Mouse (Mus musculus) common myeloid progenitor, adult 5-6 weeks (primary cell): ENCODE measurements around the gene Rora. TPM values are rescaled to one million over a fixed set of nuclear protein-coding genes. Genes with fewer than 3 reads are reported as not detected.
A peak's percentile ranks its signal among the peaks of the same experiment; 100 is the strongest.

Source experiments
- ATAC-seq: replicated peaks from 2 replicates; pipeline ENCODE4 v1.8.0; 2016; ENCODE audit warnings: low read depth, mild to moderate bottlenecking, moderate TSS enrichment, inconsistent platforms; ENCODE audit not compliant: poor library complexity, severe bottlenecking
- total RNA-seq: library from RNA; stranded (forward); fragments of 200-1000, 187-1606 nt; gene quantifications from 2 replicates; pipeline ENCODE4 v1.2.3, GENCODE M21; 2017

Rora gene
- total RNA-seq, 1 experiment from 2014 or later, result 1.1 TPM

DNA sequence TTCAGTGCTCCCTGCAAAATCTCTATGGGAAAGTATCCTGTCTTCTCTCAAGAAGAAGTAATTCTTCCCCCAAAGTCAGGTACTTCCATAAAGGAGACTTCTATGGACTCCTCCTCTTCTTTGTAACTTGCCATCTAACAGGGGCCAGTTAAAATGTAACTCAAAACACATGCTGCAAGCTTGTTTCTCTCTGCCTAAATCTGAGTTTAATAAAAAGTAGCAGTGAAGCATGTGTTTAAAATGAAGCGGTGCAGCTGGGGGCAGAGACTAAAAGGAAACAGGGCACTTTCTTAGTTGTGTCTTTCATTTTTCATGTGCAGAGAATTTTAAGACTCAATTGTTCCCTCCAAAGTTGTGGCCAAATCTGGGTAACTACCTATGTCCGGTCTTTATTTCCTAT is 221.0 kb downstream of the Rora start:
- no peak for ATAC-seq

DNA sequence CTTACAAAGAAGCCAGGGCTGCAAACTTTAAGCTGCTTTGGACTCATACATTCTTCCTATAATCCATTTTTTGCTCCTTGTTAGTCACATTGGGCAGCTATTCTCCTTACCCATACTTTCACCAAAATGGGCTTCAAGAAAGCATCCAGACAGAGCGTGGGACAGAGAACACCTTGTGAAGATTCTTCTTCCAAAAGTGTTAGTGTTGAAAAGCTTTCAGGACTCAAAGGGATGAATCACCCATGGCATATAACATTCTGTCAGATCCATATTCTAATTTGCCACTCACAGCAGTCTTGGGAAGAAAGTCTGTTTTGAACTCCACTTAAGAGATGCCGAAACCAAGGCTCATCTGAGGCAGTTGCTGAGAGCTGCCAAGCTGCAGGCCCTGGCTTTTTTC is 222.2 kb downstream of the Rora start:
- ATAC-seq, result no peak

DNA sequence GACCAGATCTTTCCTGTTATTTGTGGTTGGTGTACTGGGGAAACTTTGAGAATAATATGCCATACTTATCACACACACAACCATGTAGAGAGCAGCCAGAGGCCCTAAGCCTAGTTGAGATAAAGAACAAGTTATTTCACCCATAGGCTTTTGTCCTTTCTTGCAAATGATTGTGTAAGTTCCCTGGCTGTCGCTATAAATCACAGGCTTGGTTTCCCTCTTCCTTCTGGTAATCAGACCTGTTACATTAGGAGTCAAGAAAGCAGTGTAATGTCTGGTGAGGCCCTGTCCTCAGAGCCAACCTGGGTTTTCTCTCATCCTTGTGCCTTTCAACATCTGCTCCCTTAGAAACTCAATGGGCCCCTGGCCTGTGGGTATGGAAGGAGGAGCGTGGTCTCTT is 222.7 kb downstream of the Rora start:
- peak; percentile 80 for ATAC-seq

DNA sequence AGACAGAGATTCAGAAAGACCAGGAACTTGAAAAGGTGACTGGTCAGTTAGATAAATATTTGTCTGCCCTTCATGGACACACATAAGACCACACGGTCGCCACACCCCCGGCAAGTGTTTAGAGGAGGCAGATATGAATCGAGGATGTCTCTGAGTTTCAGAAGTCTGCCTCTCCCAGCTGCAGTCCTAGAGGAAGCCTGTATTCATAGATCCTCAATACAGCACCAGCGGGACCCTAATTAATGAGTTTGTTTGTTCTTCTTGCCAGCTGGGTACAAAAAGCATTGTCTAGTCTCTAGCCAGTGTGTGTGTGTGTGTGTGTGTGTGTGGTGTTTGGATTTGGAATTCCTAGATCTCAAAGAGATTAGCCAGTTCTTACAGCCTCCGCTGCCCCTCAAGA is 228.3 kb downstream of the Rora start:
- no peak for ATAC-seq

DNA sequence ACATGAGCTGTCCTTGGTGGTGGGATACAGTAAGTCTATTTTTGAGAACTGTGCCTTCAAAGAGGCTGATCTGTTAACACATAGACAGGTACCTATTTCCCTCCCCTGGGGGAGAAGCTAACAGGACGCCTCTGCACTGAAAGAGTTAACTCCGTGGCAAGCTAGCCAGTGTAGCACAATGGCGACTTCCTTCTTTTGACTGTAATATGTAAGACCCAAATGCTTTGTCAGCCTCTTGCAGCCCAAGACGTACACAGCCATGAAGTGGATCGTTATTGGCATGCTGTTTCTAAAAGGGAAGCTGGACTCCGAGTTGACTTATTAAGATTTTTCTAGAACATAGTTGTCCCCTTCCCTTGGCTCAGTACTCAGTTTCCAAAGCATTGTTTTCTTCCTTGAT is 229.4 kb downstream of the Rora start:
- 0 out of 2 replicates have a peak, but pooled peaks have one; percentile 32 for ATAC-seq

DNA sequence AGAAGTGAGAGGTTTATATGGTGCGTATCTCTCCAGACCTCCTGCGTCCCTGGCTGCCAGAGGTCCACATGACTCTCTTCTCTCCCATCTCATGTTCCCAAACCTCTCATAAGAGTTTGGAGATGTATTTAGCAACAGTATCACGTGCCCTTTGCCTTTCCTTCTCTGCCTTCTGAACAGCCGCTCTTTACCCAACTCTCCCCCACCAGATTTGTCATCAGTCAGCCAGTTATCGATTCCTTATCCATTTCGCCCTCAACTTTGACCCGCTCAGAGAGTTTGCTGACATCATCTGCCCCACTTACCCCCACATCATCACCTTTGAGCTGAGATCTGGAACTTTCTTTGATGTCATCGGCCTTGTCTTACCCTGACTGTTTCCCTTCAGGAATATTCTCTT is 230.1 kb downstream of the Rora start:
- no peak for ATAC-seq

DNA sequence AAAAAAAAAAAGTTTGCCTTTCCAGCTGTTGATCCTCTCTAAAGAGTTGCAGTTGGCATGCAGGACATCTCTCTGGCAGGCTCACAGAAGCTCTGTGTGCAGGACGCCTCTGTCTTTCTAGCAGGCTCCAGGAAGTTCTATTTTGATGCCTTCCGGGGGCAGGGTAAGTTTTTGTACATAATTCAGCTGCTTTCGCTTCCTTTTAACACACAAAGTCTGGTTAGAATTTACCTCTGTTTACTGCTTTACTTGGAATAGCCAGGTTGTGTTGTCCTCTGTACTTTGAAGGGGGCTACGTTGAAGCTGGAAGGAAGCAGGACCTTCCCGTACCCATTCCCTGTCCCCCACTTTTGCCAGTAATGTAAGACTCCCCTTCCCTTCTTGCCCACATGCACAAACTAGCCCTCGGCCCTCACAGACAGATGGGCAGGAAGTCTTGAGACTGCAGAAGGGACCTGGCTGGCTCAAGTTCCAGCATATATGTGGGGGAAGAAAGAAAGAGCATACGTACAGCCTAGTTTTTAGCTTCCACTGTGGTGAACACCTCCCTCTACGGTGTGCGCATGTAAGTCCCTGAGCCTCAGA is 231.0 kb downstream of the Rora start:
- peak; percentile 51 for ATAC-seq

DNA sequence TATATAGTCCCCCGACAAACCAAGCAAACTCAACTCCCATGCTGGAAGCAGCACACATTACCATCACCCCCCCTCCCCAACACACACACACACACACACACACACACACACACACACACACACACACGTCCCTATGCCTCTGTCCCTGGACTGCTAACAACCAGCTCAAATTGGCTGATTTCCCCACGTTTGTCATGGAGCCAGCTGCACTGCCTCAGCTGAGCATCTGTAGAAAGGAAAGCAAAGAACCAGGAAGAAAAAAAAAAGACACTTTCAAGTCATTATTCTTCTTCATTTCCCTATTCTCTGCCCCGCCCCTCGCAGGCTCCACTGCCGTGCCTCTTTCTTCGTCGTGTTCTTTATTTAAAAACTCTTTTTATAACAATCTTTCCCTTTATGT is 235.1 kb downstream of the Rora start:
- peak; percentile 67 for ATAC-seq

DNA sequence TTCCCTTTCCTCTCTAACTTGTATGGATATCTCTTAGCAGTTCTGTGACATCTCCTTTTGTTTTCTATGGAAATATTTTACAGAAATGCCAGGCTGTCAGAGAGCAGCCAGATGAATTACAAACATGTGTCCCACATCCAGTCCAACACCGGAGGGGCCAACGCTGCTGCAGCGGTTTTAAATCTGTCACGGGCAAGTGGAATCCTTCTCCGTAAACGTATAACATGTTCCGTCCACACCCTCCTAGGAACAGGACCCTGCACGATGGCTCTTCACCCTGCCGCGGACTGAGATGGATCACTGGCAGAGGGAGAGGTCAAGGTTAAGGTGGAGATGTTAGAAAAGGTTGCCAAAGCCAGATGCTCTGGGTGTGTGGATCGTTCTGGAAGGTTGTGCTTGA is 237.8 kb downstream of the Rora start:
- ATAC-seq, result no peak

DNA sequence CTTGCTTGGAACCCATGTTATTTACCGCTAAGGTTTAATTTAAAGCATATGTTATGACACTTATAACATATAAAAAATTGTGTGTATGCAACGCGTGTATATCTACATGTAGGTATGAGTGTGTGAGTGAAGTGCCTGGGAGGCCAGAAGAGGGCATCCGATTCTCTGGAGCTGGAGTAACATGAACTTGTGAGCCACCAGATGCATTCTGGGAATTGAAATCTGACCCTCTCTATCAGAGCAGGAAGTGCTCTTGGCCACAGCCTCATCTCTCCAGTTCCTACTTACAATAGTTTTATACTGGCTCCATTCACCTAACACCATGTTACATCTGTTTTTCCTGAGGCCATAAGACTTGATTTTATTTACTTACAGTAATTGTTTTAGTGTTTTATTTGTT is 238.8 kb downstream of the Rora start:
- ATAC-seq, result no peak

DNA sequence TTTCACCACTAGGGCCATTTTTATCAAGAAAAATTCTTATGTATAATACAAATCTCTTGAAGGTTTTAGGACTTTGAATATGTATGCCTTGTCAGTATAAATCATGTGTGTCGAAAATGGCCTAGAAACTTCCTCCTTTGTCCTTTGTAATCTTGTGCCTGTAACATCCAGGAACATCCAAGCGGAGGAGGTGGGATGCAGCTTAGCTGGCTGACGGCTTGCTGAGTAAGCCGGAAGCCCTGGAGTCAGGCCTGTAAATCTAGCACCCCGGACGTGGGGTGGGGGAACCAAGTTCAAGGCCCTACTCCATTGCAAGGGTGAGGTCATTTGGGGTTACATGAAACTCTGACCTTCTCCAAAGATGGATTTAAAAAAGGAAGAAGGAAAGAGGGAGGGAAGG is 239.3 kb downstream of the Rora start:
- ATAC-seq, result no peak

DNA sequence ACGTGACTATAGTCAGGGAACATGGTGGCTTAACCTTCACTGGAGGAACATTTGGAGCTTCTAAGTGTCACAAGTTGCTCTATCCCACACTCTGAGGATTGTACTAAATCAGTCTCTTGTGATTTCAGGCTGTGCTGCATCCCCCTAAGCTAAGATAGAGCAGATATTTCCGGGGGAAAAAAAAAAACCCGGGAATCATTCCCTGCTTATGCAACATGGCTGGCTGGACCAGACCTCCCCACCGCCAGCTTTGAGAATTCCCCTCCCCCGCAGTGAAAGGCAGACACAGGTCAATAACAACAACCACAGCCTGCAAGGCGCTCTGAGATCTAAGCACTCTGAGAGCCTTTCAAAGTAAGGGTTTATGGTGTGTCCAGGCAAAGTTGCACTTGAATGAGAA is 244.7 kb downstream of the Rora start:
- ATAC-seq, result no peak

DNA sequence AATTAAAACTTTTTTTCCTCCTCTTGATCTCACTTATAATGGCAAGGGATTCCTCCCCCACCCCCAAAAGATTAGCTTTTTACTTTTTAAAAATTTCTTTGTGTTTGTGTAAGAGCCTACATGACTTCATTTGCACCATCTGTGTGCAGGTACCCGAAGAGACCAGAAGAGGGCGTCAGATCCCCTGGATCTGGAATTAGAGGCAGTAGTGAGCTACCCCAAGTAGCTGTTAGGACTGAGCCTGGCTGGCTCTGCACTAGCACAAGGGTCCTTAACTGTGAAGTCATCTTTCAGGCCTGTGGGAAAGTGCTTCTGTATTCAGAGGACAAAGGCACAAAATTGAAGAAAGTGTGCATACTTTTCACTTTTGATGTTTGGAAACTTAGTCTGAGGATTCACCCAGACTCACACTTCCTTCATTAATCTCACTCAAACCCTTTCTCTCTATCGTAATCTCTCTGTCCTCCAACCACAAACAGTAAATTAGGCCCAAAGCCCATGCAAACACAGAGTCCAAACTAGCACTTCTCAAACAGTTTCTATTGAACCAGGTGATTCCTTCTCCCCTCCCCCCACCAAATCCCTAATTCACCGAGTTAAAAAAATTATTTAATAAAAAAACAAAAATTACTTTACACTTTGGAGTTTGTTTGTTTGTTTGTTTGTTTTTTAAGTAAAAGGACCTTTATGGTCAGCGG is 246.1 kb downstream of the Rora start:
- no peak for ATAC-seq

DNA sequence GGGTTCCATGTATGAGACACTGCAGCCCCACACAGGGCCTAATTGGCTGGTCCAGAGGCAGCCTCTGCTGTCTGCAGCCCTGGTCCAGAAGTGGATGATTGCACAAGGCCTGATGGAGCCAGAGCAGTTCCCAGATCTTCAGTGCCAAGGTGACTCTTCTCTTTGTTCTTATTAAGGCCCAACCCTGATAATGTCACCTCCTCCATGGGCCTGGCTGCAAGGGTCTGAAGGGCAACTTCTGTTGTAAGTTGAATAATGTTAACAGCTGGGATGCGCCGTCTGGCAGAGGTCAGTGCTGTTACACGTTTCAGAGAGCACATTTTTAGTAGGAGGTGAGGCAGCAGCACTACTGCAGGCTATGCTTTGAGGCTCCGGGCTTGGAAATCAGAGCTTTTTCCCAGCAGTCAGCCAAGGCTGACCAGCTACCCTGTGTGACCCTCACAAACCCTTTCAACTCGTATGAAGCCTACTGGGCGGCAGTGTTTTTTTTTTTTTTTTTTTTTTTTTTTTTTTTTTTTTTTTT is 252.8 kb downstream of the Rora start:
- ATAC-seq, result no peak

DNA sequence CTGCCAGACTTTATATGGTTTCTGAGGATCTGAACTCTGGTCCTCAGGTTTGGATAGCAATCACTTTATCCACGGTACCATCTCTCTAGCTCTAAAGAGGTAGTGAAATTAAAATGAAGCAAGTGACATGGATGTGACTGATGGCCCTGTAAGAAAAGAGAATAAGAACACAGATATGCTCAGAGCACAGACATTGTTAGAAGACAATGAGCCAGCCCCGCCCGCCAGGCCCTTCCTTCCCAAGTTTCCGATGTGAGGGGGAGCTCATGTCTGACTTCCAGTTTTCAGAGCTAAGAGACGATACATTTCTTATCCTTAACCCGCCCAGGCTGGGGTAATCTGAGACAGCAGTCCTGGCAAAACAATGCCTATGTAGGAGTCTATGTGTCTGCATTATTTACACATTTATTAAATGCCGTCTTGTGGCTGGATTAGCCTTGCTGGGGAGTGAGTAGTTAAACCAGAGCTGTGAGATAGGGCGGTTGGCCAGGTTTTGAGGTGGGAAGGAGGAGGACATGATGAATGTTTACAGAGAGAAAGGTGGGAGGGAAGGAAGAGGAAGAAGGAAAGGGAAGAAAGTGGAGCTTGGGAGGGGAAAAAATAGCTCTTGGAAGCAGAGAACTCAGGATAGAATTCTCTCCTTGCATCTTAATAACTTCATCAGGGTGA is 259.0 kb downstream of the Rora start:
- no peak for ATAC-seq

DNA sequence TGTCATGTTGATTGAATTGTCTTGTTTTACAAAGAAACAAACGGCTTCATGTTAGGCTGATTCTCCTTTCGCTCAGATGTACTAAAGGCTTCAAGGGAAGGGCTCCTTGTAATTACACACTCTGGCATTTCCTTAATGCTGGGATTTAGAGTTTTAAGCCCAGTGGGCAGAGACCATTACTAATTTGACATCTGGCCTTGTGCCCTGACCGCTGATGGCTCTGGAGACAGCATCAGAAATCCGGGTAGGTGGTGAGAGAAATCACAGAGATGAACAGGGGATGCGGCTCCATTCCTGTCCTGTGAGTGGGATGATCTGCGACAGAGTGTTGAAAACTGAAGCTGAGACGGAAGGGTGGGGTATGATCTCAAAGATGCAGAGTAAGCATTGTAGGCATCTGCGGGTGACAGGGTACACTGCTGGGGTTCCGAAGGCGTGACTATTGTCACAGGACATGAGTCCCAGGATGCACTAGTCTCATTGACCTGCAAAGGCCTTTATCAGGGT is 259.7 kb downstream of the Rora start:
- ATAC-seq, result no peak

DNA sequence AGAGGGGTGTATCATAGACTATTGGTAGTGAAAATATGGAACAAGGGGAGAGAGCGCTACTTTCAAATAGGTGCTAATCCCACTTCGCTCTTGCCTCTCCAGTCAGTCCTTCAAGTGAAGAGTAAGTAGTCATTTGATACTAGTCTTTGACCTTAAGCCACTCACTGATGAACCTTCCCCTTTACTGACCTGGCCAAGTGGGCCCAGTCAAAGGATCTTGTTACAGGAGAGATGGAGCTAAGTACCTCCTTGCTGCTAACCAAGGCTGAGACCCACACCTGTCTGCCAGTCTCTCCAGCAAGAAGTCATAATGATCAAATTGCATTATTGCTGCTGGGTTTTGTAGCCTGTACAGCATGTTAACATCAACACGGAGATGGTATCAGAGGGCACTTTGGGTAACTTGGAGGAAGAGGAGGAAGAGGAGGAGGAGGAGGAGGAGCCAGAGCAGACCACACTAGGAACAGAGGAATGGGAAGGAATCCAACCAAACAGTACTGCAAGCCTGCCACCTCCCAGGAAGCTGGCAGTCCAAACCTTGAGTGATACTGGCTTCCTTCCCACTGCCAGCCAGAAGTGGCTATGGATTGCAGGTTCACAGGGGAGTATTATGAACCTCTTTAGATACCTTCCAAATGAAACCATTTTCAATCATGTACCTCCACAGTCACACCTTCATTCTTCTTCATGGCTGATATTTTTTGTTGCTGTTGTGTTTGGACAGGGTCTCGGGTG is 261.1 kb downstream of the Rora start:
- ATAC-seq, result no peak

DNA sequence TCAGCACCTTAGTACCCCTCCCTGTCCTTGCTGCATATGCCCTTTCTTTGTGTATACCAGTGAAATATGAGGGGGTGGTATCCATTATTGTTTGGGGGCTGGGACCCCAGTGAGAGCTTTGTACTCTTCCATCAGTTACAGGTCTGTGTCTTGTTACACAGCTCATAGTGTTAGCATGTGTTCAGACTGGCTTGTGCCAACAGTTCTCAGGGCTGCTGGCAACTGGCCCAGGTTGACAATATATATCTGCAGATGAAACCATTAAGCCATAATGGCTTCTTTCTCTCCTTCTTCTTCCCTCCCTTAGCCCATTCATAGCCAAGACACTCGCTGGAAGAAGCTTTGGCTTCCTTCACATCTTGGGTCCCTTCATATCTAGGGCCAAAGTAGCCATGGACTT is 263.2 kb downstream of the Rora start:
- no peak for ATAC-seq

DNA sequence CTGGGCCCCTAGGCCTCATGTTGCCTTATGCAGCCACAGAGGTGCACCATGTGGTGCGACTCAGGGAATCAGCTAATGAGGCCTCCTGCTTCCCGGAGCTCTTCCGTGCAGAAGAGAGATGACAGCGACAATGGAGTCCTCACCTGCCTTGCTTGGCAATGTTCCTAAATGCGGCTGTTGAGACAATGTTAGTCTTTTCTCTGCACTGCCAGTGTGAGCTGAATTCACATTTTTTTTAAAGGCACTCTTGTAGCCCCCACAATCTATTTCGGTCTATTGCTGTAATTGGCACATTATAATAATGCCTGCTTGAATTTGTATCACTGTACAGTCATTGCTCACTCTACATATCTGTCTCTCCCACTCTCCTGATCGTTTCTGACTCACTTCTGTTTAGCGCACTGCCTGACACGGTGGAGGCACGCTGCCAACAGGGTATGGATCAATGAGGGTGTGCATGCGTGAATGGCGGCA is 269.6 kb downstream of the Rora start:
- ATAC-seq, result no peak

DNA sequence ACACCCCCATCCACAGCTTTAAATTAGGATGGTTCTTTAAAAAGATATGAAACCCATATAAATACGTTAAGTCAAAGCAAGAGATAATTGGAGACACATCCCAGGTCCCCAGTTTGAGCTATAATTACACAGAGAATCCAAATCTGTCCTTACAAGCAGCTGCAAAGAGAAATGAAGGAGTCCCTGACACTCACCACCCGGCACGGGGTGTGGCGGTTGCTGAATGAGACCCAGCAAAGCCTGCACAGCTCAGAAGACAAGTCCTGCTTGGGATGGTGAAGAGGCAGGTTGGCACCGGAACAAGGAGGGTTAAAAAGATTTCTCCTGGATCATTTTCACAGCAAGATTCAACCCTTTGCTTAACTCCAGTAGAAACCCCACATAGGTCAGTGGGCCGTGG is 272.8 kb downstream of the Rora start:
- no peak for ATAC-seq
